22 mouse cellular contexts compared by ENCODE assay signal in the genomic region with DNA sequence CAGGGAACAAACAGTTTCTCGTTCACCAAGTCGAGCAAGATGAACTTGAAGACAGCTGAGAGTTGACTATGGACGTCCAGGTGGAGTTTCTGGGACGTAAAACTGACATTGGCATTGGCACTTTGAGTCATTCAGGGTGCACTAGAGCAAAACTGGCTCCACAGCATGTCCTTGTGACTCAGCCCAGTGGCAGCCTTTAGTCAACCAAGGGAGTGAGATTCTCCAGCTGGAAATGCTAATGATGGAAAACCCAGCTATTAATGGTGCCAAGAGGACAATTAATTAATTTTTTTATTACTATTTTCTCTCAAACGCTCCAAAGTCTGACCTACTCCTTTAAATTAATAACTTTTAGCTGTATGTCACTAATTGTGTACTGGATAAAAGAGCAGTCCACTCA.
DNase-seq lines count a peak whose midpoint lies in the region; ATAC-seq and TF ChIP-seq lines count a peak whose summit lies in the region.
"Had no signal": no experiment of that assay in that cellular context is flagged by ENCODE, and none has a peak within 500 bp of the region (broad histone marks: within the 10 kb centered on the region; RNA-seq: fewer than 3 reads in every experiment).

No protein-coding gene starts in this region.

- WGBS in kidney, postnatal 0 days, result 24% methylated on average over 5 of the region's 5 CpGs
- WGBS in kidney, embryonic 16.5 days, result 26% methylated on average over 5 of the region's 5 CpGs
- 85% methylated on average over 5 of the region's 5 CpGs for WGBS in hindbrain, embryonic 10.5 days

- no peak overlapping the region for H3K4me3 ChIP-seq in kidney, postnatal 0 days (replicated peaks; ENCODE audit: low read depth, low read length)
- no peak overlapping the region for H3K4me3 ChIP-seq in kidney, embryonic 16.5 days (ENCODE audit: low read length)
- H3K4me3 ChIP-seq in hindbrain, embryonic 10.5 days, result no peak overlapping the region
- H3K4me3 ChIP-seq: embryonic facial prominence, embryonic 15.5 days; erythroblast, embryonic 14.5 days; forebrain, embryonic 10.5 days; forebrain, embryonic 15.5 days; heart, embryonic 12.5 days; hindbrain, embryonic 15.5 days had no signal

- no peak overlapping the region for H3K27ac ChIP-seq in kidney, postnatal 0 days
- H3K27ac ChIP-seq in kidney, embryonic 16.5 days (ENCODE audit: low read length), result no peak overlapping the region
- no peak overlapping the region for H3K27ac ChIP-seq in hindbrain, embryonic 10.5 days
- H3K27ac ChIP-seq: embryonic facial prominence, embryonic 15.5 days; forebrain, embryonic 10.5 days; forebrain, embryonic 15.5 days; hindbrain, embryonic 15.5 days had no signal

- H3K27me3 ChIP-seq in kidney, postnatal 0 days (ENCODE audit: insufficient read depth, low read length), result no peaks in the 10 kb centered on the region
- no peaks in the 10 kb centered on the region for H3K27me3 ChIP-seq in kidney, embryonic 16.5 days (ENCODE audit: insufficient read depth, low read length)
- no peaks in the 10 kb centered on the region for H3K27me3 ChIP-seq in hindbrain, embryonic 10.5 days (ENCODE audit: insufficient read depth, poor library complexity, severe bottlenecking)
- H3K27me3 ChIP-seq: embryonic facial prominence, embryonic 15.5 days; forebrain, embryonic 15.5 days; heart, embryonic 12.5 days; hindbrain, embryonic 15.5 days had no signal

- DNase-seq in kidney, postnatal 0 days (ENCODE audit: low spot score), result peak; percentile 36
- peak; percentile 82 for DNase-seq in Muller cell, postnatal 12 days (ENCODE audit: inconsistent ontology term)
- DNase-seq in adrenal gland, postnatal 10 days, result peak; percentile 18
- peak; percentile 6 for DNase-seq in brain, adult 2 months (ENCODE audit: low read depth, low spot score)
- no peak for DNase-seq in hindbrain, embryonic 10.5 days (ENCODE audit: low spot score)
- DNase-seq in left cerebral cortex, adult 18-20 months (ENCODE audit: low spot score in 2 of 2), result no peak
- DNase-seq: B cell, adult 2 months; cerebellum, adult 11 months; cerebellum, adult 8-10 months; cerebellum, postnatal 14 days; embryo, embryonic 11 days; gastrocnemius, postnatal 36 days; heart, adult 18-20 months; kidney, adult 2 months had no signal

- H3K4me1 ChIP-seq in kidney, postnatal 0 days (replicated peaks; ENCODE audit: insufficient read depth, low read length), result no peaks in the 10 kb centered on the region
- H3K4me1 ChIP-seq in kidney, embryonic 16.5 days (ENCODE audit: insufficient read depth, low read length), result no peaks in the 10 kb centered on the region
- H3K4me1 ChIP-seq in hindbrain, embryonic 10.5 days (replicated peaks), result no peaks in the 10 kb centered on the region
- H3K4me1 ChIP-seq: forebrain, embryonic 10.5 days; forebrain, embryonic 15.5 days; heart, embryonic 12.5 days; hindbrain, embryonic 15.5 days had no signal

- TF ChIP-seq CTCF in kidney, postnatal 0 days (IDR thresholded peaks at IDR 0.05; ENCODE audit: low read depth), result no peak

- no peak for ATAC-seq in kidney, postnatal 0 days (replicated peaks; ENCODE audit: low FRiP score, low read depth)
- no peak for ATAC-seq in kidney, embryonic 16.5 days (ENCODE audit: low FRiP score, low TSS enrichment)
- ATAC-seq: forebrain, embryonic 15.5 days; intestine, embryonic 16.5 days had no signal

- no peak overlapping the region for H3K4me2 ChIP-seq in kidney, postnatal 0 days (ENCODE audit: low read length)
- H3K4me2 ChIP-seq in kidney, embryonic 16.5 days (replicated peaks; ENCODE audit: low read depth, low read length), result no peak overlapping the region
- H3K4me2 ChIP-seq: embryonic facial prominence, embryonic 15.5 days; forebrain, embryonic 15.5 days; heart, embryonic 12.5 days; hindbrain, embryonic 15.5 days had no signal

- no peaks in the 10 kb centered on the region for H3K9me3 ChIP-seq in kidney, postnatal 0 days (replicated peaks; ENCODE audit: low read length)
- H3K9me3 ChIP-seq in kidney, embryonic 16.5 days (ENCODE audit: low read length), result no peaks in the 10 kb centered on the region
- no peaks in the 10 kb centered on the region for H3K9me3 ChIP-seq in hindbrain, embryonic 10.5 days
- H3K9me3 ChIP-seq: embryonic facial prominence, embryonic 15.5 days; forebrain, embryonic 10.5 days; forebrain, embryonic 15.5 days; heart, embryonic 12.5 days; hindbrain, embryonic 15.5 days had no signal

- H3K36me3 ChIP-seq in kidney, postnatal 0 days (ENCODE audit: insufficient read depth, low read length), result no peaks in the 10 kb centered on the region
- no peaks in the 10 kb centered on the region for H3K36me3 ChIP-seq in kidney, embryonic 16.5 days (ENCODE audit: insufficient read depth, low read length)
- H3K36me3 ChIP-seq in hindbrain, embryonic 10.5 days, result no peaks in the 10 kb centered on the region
- H3K36me3 ChIP-seq: embryonic facial prominence, embryonic 15.5 days; forebrain, embryonic 10.5 days; forebrain, embryonic 15.5 days; heart, embryonic 12.5 days; hindbrain, embryonic 15.5 days had no signal

- no peak overlapping the region for H3K9ac ChIP-seq in kidney, postnatal 0 days (ENCODE audit: low read depth, low read length)
- no peak overlapping the region for H3K9ac ChIP-seq in kidney, embryonic 16.5 days (replicated peaks; ENCODE audit: low read length)
- H3K9ac ChIP-seq: embryonic facial prominence, embryonic 15.5 days; forebrain, embryonic 15.5 days; heart, embryonic 12.5 days; hindbrain, embryonic 15.5 days had no signal

Comparison
In these comparisons a context has a peak if more than half of its experiments do, and no peak if none do; other contexts are left out.
1. DNase-seq: peak in kidney, postnatal 0 days (single experiment), Muller cell, postnatal 12 days (single experiment), adrenal gland, postnatal 10 days (single experiment) and brain, adult 2 months (single experiment); none in hindbrain, embryonic 10.5 days (single experiment) and left cerebral cortex, adult 18-20 months (0 of 2).